Mouse (Mus musculus) left cerebral cortex, adult 8-10 months (tissue): Measurements from ENCODE around the gene Wasf1. TPM values are rescaled to one million over a fixed set of nuclear protein-coding genes. Genes with fewer than 3 reads are reported as not detected.

ENCODE experiments used
- DNase-seq, 2 experiments: peaks; one replicate each; pipeline ENCODE4 v3.0.0; 2022; ENCODE audit warnings: low spot score in 2 of 2
- total RNA-seq, 4 experiments: library from RNA; stranded (reverse); gene quantifications; 2 replicates each; pipeline ENCODE4 v1.2.4; 2022

Gene Wasf1
- total RNA-seq = 100 to 1,000 TPM; 218 to 240 (median 222) TPM

DNA sequence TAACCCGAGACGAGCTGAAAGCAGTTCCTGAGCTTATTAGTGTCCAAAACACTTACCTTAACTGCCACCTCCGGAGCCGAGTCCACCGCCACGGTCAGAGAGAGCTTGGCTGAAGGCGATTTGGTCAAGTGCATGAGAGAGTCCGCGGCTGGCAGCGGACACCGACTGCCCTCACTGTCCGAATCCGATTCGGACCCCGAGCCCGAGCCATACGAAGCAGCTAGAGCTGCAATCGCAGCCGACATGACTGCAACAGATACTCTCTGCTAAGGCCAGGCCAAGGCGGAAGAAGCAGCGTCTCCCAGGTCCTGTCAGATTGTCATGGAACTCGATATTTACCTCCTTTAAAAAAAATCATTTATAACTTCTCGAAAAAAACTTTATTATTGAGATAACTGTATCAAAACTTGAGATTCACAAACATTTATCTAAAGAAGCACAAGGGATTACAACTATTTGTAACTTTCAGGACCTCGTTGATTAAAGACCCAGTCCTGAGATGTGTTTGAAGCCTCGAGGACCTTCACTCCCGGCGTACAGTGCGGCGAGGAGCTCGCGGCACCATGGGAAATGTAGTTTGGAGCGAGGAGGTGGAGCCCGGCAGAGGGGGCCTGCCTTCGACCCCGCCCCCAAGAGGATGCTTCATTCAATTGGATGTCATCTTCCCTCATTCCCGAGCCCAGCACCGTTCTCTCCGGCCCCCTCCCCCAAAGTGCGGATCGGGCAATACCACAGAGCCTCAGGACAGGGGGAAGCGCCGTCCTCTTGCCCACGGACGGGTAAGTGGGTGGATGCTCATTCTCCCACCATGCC lies at the start of gene Wasf1, which contains the start of gene Cdc40:
Gene Wasf1, plus strand, starts transcription at position 645 of the 813 bp plus-strand sequence.
Gene Cdc40, minus strand, starts transcription at position 481 of the 813 bp plus-strand sequence.
- peak; percentile 94 to 99 for DNase-seq

DNA sequence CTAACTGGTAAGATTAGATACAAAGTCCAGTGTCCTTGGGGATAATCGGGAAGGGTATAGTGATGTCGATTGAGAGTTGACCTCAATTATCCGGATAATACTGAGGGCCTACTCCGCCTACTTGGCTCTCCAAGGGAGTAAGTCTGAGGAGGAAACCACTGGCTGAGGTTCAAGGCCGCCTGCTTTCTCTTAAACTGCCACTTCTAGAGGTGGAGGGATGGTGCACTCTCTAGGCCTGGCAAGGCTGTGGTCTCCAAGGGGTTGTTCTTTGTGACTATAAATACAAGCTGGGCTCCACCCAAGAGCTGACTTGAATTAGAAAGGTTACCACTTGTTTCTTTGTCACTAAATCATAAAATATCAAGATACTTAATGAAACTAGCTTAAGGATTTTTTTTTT lies 43.2 kb upstream of the Wasf1 start:
- no peak for DNase-seq

DNA sequence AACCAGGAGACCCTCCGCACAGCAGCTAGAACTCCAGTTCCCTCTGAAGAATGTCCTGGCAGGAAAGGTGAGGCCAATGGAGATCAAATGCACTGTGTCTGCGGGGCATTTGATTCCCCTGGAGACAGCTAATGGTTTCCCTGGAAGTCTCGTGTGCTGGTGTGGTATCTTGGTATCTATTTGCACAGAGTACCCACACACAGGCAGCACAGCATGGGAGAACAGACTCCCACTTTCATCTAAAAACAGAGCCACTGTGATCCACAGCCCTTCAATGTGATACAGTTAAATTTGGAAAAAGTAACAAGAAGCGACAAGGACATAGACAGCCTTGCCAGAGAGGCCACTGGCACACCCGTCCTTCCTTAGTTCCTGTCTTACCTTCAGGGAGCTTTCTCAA lies 39.4 kb upstream of the Wasf1 start:
- DNase-seq = peak in 1 of 2 experiments; percentile 70

DNA sequence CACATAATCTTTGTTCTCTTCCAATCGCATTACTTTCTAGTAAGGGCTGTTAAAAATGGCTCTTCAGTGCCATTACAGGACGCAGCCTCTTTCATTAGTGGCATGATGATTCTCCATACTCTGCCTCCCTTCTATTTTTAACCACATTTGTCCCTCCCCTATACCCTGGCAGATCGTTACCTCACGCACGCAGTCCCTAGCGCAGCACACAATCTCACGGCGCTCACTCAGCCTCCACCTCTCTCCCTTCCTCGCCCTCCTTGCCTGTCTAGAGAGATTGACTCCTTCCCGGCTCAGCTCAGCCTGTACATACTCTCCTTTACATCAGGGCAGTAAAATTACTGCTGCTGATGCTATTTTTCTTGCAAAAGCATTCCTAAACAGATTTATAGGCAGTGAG lies 38.7 kb upstream of the Wasf1 start:
- DNase-seq = no peak

DNA sequence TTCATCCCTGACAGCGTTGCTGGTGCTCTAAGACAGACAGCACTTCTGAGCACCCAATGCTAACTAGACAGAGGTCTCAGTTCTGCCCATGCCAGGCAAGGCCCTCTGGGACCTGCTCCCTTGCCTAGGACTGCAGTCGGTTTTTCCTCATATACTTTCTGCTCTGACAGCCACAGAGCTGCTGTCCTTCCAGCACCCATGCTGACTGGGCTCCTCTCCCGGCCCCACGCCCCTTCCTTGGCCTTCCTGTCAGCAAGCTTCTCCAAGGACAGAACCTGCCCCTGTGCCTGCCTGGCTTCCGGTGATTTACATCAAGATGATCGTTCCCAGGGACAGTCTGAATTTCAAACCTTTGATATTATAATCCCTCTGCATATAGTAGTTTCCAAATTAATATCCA lies 37.6 kb upstream of the Wasf1 start:
- no peak for DNase-seq

DNA sequence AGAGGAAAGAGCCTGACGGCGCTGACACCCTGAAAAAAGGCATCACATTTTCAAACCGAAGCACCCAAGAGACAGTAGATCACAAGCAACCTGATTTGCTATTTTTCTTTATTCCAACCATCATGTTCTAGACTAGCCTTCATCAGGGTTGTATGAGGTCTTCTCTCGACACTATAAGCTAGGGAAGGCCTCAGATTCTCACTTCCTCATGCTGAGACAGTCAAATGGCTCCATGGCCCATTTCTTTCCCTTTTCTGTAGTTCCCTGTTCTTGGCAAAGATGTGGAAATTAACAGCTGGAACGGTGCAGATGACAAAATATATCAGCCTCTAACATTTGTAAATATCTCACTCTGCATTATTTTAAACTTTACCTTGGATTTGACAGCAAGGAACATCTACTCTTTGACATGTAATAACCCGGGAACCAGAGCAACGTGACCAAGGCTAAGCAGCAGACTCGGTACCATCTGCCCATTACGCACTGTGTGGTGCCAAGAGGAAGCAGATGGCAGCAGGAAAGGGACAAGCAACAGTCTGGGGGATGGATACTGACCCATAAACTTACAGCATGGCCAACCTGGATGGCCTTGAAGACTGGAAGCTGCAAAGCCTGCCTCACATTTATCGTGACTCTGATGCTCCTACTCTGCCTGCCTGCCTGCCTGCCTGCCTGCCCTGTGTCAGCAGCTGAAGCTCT lies 36.0 kb upstream of the Wasf1 start:
- no peak for DNase-seq

DNA sequence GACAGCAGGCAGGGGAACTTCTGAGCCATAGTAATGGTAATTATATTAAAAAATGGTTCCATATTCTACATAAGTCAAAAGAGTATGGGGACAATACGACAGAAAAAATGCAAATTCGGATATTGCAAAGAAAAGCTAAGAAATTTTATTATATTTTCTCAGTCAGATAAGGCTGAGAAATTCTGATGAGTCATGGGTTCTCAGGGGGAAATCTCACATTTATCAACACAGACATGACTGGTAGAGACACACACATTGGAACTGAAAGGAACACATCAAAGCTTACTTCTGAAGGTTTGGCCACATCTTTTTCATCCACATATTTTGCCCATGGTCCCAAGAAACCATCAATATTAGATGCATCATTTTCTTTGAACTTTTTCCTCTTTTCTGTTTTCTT lies 32.6 kb upstream of the Wasf1 start:
- DNase-seq = no peak

DNA sequence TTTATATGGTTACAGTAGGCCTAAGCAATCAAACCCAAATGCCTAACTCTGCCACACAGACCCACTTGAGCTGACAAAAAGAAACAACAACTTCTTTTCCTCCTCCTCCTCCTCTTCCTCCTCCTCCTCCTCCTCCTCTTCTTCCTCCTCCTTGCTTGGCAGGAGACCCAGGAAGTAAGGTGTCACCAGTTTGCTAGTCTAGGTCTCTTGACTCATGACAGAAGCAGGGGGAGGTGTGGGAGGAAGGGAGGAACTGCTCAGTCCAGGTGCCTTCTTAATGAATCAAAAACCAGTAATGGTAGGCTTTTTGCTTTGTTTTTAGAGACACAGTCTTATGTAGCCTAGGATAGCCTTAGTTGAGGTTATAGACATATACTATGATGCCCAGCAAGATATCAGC lies 32.1 kb upstream of the Wasf1 start:
- no peak for DNase-seq

DNA sequence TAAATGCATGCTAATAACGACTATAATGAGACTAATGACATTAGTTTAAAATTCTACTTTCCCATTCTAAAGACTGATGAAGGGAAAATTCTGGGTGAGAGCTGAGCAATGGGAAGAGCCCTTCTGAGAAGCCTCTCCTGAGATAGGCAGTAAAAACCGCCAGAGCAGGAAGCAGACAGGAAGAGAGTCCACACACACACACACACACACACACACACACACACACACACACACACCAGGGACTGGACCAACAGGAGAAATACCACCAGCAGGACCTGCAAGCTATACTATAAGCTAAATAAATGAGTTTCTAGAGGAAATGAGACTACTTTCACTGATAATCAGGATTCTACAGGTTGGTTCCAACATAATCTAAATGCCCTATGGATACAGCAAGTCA lies 27.7 kb upstream of the Wasf1 start:
- DNase-seq = no peak

DNA sequence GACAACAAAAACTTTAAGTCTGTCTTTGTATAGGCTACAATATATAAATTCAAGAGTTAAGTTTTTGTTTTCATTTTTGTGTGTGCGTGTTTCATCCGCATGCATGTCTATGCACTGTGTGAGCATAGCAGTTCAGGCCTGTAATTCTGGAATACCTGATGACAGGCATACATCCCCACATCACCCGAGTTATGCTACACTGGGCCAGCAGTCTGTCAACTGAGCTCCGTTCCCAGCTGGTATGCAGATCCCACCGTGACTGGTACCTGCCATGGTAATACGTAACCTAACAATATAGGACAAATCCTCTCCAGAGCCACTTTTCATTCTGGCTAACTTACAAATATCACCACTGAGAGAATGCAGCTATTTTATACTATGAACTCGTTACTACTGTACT lies 26.6 kb upstream of the Wasf1 start:
- DNase-seq = no peak

DNA sequence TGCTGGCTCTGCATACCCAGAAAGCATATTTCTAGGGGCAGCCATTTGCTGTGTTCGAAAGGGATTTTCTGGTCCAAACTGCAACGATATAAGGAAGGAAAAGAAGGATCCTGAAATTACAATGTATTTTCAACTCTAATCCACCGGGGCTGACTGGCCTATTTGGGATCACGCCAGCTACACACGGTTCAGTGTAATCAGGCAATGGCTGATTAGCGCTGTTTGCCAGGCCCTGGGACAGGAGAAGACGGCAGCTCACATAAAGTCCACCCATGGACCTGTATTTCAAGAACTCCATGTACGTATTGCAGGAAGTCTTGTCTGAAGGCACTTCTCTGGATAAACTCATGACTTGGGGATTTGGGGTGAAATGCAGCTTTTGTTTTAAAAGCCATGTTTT lies 25.7 kb upstream of the Wasf1 start:
- DNase-seq = no peak

DNA sequence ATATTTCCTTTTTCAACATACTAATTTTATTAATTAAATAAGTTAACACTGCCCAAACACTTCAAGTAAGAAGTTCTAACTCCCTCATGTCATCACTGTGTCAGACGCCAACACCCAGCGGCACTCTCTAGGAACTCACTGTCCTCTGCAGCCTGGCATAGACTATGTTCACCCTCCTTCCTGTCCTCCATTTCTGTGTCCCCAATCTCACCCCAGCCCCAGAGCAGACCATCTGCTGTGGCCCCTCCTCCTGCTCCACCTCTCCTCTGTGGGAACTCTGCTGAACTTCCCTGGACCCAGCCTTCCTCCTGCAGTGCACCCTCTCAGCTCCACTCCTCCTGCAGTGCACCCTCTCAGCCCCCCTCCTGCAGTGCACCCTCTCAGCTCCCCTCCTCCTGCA lies 15.2 kb upstream of the Wasf1 start:
- DNase-seq = no peak

DNA sequence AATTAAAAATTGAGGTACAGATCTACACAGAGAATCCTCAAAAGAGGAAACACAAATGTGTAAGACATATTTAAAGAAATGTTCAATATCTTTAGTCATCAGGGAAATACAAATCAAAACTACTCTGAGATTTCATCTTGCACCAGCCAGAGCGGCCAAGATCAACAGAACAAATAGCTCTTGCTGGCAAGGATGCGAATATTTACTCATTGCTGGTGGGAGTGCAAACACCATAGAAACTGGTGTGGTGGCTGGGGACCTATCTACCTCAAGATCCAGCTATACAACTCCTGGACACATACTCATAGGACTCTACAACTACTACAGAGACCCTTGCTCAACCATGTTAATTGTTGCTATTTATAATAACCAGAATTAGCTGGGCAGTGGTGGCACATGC lies 12.0 kb upstream of the Wasf1 start:
- DNase-seq = no peak

DNA sequence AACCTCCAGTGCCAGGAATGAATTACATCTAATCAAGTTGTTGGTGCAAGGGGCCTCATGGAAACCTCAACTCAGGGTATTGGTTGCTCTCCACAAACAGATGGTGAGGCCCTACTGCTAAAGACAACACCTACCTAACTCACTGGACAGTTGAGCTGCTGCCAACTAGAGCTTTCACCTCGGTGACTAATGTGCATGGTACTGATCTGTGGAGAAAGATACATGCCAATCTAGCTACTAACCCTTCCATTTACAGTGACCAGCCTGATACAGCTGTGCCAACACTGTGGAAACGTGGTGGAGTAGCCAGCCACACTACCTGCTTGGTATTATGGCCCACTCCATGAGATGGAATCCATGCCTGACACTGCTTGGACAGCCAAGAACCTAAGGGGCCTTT lies 11.2 kb upstream of the Wasf1 start:
- no peak for DNase-seq

DNA sequence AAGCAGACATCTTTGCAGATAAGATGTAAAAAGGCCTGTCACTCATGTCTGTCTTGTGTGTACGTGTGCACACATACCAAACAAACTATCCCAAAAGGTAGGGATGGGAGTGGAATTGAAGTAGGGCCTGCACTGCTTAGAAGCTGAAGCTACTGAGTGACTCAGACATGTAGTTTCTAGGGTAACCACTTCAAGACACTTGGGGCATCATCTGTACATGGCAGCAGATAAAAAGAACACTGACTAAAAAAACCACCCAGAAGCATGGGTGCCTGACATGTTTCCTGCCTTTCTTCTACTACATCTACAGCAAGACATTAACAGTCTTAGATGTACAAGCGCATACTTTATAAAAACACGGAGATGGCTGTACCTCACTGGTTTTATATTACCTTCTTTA lies 5.0 kb upstream of the Wasf1 start:
- DNase-seq = no peak

DNA sequence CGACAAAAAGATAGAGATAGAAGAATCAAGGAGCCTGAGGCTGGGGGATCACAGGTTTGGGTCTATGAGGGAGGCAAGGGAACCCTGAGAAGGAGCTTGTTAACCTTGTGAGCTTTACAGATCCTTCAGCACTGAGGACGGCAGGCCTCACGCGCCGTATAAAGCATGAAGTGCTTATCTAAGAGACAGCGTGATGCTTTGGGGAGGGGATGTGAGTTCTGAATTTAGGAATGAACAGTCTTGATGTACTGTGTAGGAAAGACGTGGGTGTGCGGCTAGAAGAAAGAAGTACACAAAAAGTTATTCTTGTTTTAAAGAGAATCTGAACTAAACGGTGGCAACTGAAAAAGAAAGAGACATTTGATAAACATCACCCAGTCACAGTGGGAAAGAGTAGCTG lies 3.3 kb upstream of the Wasf1 start:
- DNase-seq = peak in 1 of 2 experiments; percentile 37

DNA sequence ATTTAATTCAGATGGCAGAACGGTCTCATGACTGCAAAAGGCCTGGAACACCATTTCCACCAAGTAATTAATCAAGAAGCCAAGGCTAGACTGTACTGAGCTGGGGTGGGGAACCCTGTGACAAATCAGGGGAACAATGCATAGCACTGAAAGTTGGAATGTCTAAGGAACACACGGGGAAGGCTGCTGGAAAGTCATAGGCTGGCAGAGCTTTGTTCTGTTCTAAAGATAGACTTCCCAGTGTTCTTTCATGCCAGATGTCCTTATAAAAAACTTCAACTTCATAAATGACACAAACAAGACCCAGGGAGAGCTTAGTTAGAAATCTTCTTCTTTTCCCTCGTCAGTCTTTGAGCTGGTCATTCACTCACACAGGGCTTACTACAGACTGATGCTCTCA lies 2.0 kb upstream of the Wasf1 start:
- DNase-seq = no peak

DNA sequence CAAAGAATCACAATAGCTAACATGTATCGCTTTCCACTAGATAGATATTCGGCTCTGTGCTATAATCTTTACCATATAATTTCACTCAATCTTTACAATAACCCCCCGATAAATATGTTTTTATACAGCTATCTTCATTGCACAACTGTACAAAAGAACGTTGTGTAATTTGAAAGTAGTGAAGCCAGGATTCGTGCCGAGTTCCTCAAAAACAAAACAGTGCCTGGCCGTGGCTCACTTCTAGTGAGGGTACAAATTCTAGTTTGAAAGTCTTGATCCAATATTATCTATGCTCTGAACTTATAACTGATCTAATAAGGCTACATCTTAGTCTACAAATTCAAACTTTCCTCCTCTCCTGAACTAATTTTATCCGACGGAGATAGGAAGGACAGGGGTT lies 942 bp upstream of the Wasf1 start:
- DNase-seq = no peak

DNA sequence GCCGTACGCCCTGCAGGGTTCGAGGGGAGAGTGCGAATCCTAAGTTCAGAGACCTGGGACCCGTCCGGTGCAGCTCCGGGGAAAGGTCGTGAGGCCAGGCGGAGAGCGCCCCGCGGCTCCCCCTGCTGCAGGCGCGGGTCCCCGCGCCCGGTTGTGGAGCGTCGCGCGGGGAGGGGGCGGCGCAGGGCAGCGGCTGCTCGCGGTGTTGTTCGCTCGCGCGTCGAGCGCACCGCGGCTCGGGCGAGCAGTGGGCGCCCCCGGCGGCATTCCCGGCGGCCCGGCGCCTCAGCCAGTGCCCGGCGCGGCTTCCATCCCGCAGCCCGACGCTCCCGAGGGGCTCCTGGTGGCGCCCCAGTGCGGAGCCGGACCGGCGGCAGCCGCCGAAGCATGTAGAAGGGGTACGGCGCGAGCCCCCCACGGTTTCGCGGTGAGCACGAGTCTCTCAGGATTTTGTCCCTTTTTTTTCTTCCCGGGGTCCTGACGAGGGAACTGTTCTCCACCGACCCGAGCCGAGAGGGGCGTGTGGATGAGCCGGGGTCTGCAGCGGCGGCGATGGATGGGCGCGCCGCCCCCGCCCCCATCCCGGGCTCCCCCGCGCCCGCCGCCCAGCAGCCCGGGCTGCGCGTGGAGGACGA lies 486 bp downstream of the Wasf1 start:
- DNase-seq = peak in 1 of 2 experiments; percentile 36

DNA sequence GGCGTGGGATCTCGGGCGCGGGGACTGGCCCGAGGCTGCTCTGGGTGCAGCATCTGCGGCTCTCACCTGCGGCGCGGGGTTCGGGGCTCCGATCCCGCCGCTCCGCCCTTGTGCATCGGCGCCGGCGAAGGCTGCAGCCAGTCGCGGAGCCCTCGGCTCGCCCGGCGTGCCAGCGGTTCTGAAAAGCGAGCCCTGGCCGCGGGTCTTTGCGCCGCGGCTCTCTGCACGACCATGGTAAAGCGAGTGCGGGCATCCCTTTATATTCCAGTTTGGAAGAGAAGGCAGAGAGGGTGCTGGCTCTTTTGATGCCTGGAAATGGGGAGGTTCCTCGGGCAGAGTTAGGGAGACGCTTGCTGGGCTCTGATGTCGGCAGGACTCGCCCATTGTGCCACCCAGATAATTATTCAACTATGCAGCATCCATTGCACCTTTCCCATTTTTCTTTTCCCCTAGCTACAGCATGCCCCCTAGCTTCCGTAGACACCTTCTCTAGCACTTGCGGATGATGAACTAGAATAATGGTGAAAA lies 1.1 kb downstream of the Wasf1 start:
- peak; percentile 30 to 38 for DNase-seq

DNA sequence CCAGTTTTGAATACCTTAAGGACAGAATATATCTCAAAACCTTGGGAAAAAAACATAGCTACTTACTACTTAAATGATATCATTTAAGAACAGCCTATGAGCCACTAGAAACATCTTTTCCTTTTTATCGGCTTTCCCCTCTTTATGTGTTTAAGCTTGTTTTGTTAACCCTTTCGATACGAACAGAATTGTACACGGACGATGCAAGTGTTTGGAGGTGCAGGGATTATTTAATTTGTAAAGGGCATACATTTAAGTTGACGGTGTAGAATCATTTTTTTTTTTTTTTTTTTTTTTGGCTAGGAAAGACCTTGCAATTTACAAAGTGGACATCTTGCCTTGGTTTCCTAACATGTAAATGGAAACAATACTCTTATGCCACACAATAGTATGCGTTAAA lies 2.2 kb downstream of the Wasf1 start:
- no peak for DNase-seq

DNA sequence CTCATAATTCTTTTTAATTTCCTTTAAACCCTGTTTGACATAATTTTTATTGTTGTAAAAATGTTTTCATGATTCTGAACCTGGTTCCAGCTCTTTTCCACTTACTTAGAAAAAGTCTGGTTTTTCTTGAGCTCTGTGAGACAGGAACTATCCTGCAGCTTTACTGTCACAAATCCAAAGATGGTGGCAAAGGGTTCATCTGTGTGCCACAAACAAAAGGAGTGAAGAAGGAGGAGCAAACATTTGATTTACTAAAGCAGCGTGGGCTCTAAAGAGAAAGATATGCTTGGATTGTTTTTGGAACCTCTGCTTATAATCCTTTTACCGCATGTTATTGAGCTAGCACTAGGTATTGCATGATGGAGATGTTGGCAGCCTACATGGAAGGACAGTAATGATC lies 4.0 kb downstream of the Wasf1 start:
- DNase-seq = no peak
